Mouse (Mus musculus) forebrain, embryonic 16.5 days (tissue): ENCODE measurements around the gene Pus7. TPM values are rescaled to one million over a fixed set of nuclear protein-coding genes. Genes with fewer than 3 reads are reported as not detected.

ENCODE experiments used
- ATAC-seq: fragments of 200-750 bp; cut with Nextera tagmentation; 2 replicates; pipeline ENCODE4 v1.8.0; 2017; ENCODE audit warnings: mild to moderate bottlenecking, moderate library complexity
- H3K27ac ChIP-seq: fragments of 300-500 bp; sonication (generic); 2 replicates; pipeline ENCODE4 v1.5.1; 2014; ENCODE audit warnings: low read length, control low read depth
- H3K27me3 ChIP-seq: fragments of 300-500 bp; sonication (generic); replicated peaks from 2 replicates; pipeline ENCODE4 v1.6.1; 2014; ENCODE audit warnings: low read length; ENCODE audit not compliant: control insufficient read depth, insufficient read depth
- H3K36me3 ChIP-seq: fragments of 300-500 bp; sonication (generic); 2 replicates; pipeline ENCODE4 v1.6.1; 2014; ENCODE audit not compliant: control insufficient read depth, insufficient read depth
- H3K4me1 ChIP-seq: fragments of 300-500 bp; sonication (generic); replicated peaks from 2 replicates; pipeline ENCODE4 v1.6.1; 2014; ENCODE audit warnings: low read length; ENCODE audit not compliant: control insufficient read depth, insufficient read depth
- H3K4me2 ChIP-seq: fragments of 300-500 bp; sonication (generic); 2 replicates; pipeline ENCODE4 v1.6.1; 2014; ENCODE audit warnings: mild to moderate bottlenecking, low read length, control low read depth
- H3K4me3 ChIP-seq: fragments of 300-500 bp; sonication (generic); replicated peaks from 2 replicates; pipeline ENCODE4 v1.5.1; 2014; ENCODE audit warnings: mild to moderate bottlenecking, low read length, control low read depth
- H3K9ac ChIP-seq: fragments of 300-500 bp; sonication (generic); replicated peaks from 2 replicates; pipeline ENCODE4 v1.6.1; 2014; ENCODE audit warnings: low read depth, low read length, control low read depth
- H3K9me3 ChIP-seq: fragments of 300-500 bp; sonication (generic); 2 replicates; pipeline ENCODE4 v1.6.1; 2016; ENCODE audit warnings: low read length; ENCODE audit not compliant: control insufficient read depth
- WGBS: fragments of 180-500 bp; shearing (Covaris S2); extraction: QIAGEN DNeasy Blood & Tissue Kit; methylation state at CpG from one replicate; pipeline ENCODE4 v1.1.7; 2014; 5-methylcytosine and 5-hydroxymethylcytosine counted together
- polyA plus RNA-seq: library from polyadenylated mRNA; unstranded; fragments of >200 nt; fragmentation: Nextera tagmentation; extraction: Ambion mirVana; gene quantifications from 2 replicates; pipeline ENCODE4 v1.2.1, GENCODE M21; 2015

Gene Pus7
- polyA plus RNA-seq, 1 experiment from 2014 or later = 22.2 TPM

- no peak for ATAC-seq
- Histone ChIP-seq H3K9me3 (peaks cover 23% of the 10 kb centered on the region), H3K27ac (no peak overlapping the region), H3K4me2 (no peak overlapping the region), H3K36me3 (peaks cover 3% of the 10 kb centered on the region), H3K9ac (no peak overlapping the region), H3K4me1 (no peaks in the 10 kb centered on the region), H3K27me3 (no peaks in the 10 kb centered on the region), H3K4me3 (no peak overlapping the region)
- WGBS = 96% methylated on average over 1 of the region's 1 CpGs
These were observed 86.1 kb downstream of the Pus7 start for GRCm38 (mm10) chr5:23697457-23697856.

Other genes with a start within 250 kb of the Pus7 start
- 101 and 102 TPM in 2 replicates for gene Srpk2, start 99.1 kb downstream of the Pus7 start, polyA plus RNA-seq
- 23.4 and 28.4 TPM in 2 replicates for gene Rint1, start 4.0 kb upstream of the Pus7 start, polyA plus RNA-seq
- gene Tomm7, start 60.5 kb upstream of the Pus7 start, polyA plus RNA-seq = 82.7 and 85.1 TPM in 2 replicates
- 49.9 and 60.2 TPM in 2 replicates for gene Fam126a, start 247.0 kb upstream of the Pus7 start, polyA plus RNA-seq